Mouse (Mus musculus) gastrocnemius, adult 18-20 months (tissue): ENCODE data around the gene Ptpn7. TPM values are rescaled to one million over a fixed set of nuclear protein-coding genes. Genes with fewer than 3 reads are reported as not detected.
"Not testable (repeated sequence)": the region's sequence is repeated elsewhere in the genome, so short reads cannot be mapped to it uniquely, and the experiment has no call there.

Experiments used
- DNase-seq: peaks from one replicate; pipeline ENCODE4 v3.0.0; 2021; ENCODE audit warnings: low spot score
- total RNA-seq, 2 experiments: library from RNA; stranded (reverse); gene quantifications; 2 replicates each; pipeline ENCODE4 v1.2.3; 2021

Gene Ptpn7
- total RNA-seq, 2 experiments from 2014 or later, result 0.07 to 0.14 TPM

- no peak for DNase-seq
These were observed 53.4 kb downstream of the Ptpn7 start for GRCm38 (mm10) chr1:135185936-135186335.

DNA sequence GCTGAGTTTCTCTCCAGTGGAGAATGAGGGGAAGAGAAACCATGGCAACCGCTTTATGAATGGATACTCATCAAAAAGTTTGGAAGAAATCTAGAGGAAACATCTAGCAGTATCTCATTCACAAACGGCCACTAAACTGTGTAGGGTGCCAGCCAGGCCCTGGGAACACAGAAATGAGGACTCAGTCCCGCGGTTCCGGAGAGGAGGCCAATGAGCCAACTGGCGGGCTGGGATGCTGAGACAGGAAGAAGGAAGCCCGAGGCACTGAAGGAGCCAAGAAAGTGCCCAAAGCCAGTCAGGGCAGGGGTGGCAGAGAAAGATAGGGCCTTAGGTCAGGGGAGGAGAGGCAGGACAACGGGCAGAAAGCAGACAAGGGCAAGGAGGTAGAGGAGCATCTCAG lies 53.9 kb downstream of the Ptpn7 start:
- no peak for DNase-seq

- not testable (repeated sequence) for DNase-seq
These were observed 54.5 kb downstream of the Ptpn7 start for GRCm38 (mm10) chr1:135187016-135187415.

DNA sequence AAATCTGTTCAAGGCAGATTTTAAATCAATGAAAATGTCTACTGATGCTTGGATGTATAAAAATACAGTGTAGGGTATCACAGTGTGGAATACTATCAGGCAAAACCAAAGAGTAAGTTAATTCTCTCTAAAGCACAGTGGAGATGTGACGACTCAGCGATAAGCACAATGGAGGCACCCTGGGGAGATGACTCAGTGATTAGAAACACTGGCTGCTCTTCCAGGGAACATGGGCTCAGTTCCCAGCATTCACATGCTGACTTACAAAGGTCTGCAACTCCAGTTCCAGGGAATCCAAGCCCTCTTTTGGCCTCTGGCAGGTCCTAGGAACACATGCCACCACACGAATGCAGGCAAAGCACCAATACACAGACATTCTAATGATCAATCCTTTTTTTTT lies 55.7 kb downstream of the Ptpn7 start:
- DNase-seq, result peak; percentile 75

DNA sequence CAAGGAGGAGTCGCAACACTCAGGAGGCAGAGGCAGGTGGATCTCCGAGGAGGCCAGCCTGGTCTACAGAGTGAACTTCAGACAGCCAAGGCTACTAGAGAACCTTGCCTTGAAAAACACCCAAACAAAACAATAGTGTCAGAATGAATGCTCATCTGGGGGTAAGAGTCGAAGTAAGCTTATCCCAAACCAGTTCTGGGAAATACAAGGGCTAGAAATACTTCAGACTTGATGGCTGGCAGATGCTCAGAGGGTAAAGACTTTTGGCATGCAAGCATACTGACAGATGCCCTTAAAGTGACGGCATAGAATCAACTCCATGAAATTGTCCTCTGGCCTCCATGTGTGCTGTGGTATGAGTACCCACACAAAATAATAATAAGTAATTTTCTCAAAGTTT lies 56.7 kb downstream of the Ptpn7 start:
- no peak for DNase-seq

GRCm38 (mm10) chr1:135194335-135194734 lies 61.8 kb downstream of the Ptpn7 start:
- DNase-seq, result not testable (repeated sequence)

Other genes with a start within 250 kb of the Ptpn7 start
- 100 to 1,000 TPM; 152 to 171 TPM for gene Ppp1r12b, start 176.8 kb upstream of the Ptpn7 start, total RNA-seq
- gene Ube2t, start 170.1 kb upstream of the Ptpn7 start, total RNA-seq, result 1 to 10 TPM; 5.5 to 6.6 TPM
- gene Lgr6, start 27.4 kb upstream of the Ptpn7 start, total RNA-seq, result under 1 TPM; 0.11 to 0.57 TPM
- gene Arl8a, start 14.1 kb downstream of the Ptpn7 start, total RNA-seq, result 10 to 100 TPM; 17.4 to 22.5 TPM
- under 1 TPM; 0.46 to 0.55 TPM for gene Gpr37l1, start 35.0 kb downstream of the Ptpn7 start, total RNA-seq
- under 1 TPM; 0.59 to 0.62 TPM for gene Elf3, start 125.9 kb downstream of the Ptpn7 start, total RNA-seq
- gene Rnpep, start 151.4 kb downstream of the Ptpn7 start, total RNA-seq, result 10 to 100 TPM; 11.6 to 12.1 TPM
- 100 to 1,000 TPM; 279 to 302 TPM for gene Timm17a, start 181.1 kb downstream of the Ptpn7 start, total RNA-seq
- gene Lmod1, start 192.1 kb downstream of the Ptpn7 start, total RNA-seq, result 10 to 100 TPM in 1 of 2 experiments, 1 to 10 TPM in 1; 6.0 to 10.8 TPM
- 100 to 1,000 TPM; 161 to 171 TPM for gene Shisa4, start 242.5 kb downstream of the Ptpn7 start, total RNA-seq